Mouse (Mus musculus): ENCODE measurements around the gene Mrps25.

Mrps25 gene

GRCm38 (mm10) chr6:92126861-92127468 lies 56.9 kb downstream of the Mrps25 start:
- in situ Hi-C loops (cut with MboI, MseI): no loop called here

DNA sequence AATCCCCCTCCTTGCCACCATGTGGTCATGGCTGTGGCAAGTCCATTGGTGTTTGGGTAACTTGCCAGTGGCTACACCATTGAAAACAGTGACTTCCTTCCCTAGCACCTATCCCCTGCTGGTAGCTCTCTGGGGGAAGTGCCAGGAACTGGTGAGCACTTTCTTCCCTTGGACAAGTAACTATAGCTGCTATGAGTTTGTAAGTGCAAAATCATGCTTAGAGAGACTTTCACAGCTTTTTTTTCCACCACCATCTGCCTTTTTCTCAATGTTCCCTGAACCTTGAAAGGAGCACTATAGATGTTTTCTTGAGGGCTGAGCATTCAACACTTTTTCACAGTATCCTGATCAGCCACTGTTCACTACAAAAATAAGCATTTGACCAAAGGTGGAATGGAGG lies 59.3 kb downstream of the Mrps25 start:
- in situ Hi-C loops (cut with MboI, MseI): no loop called here
